Mouse (Mus musculus) forebrain, postnatal 0 days (tissue): ENCODE results near the gene Dhx35. TPM values are rescaled to one million over a fixed set of nuclear protein-coding genes. Genes with fewer than 3 reads are reported as not detected.
A peak's percentile ranks its signal among the peaks of the same experiment; 100 is the strongest.

ENCODE experiments used
- ATAC-seq: fragments of 200-750 bp; cut with Nextera tagmentation; 2 replicates; pipeline ENCODE4 v1.8.0; 2017; ENCODE audit warnings: mild to moderate bottlenecking, moderate library complexity
- DNase-seq: peaks from one replicate; pipeline ENCODE4 v3.0.0-alpha.2; 2015
- H3K27ac ChIP-seq: fragments of 300-500 bp; sonication (generic); 2 replicates; pipeline ENCODE4 v1.5.1; 2014; ENCODE audit warnings: low read depth, mild to moderate bottlenecking, antibody characterized with exemption, low read length, moderate library complexity, mixed read lengths
- H3K27me3 ChIP-seq: fragments of 300-500 bp; sonication (generic); 2 replicates; pipeline ENCODE4 v1.6.1; 2014; ENCODE audit warnings: mild to moderate bottlenecking, low read length, mixed read lengths; ENCODE audit not compliant: insufficient read depth
- H3K36me3 ChIP-seq: fragments of 300-500 bp; sonication (generic); 2 replicates; pipeline ENCODE4 v1.6.1; 2014; ENCODE audit warnings: mild to moderate bottlenecking, moderate library complexity; ENCODE audit not compliant: insufficient read depth
- H3K4me1 ChIP-seq: fragments of 300-500 bp; sonication (generic); 2 replicates; pipeline ENCODE4 v1.6.1; 2014; ENCODE audit warnings: antibody characterized with exemption; ENCODE audit not compliant: insufficient read depth
- H3K4me2 ChIP-seq: fragments of 300-500 bp; sonication (generic); 2 replicates; pipeline ENCODE4 v1.6.1; 2014; ENCODE audit warnings: low read depth, mild to moderate bottlenecking, moderate library complexity
- H3K4me3 ChIP-seq: fragments of 300-500 bp; sonication (generic); 2 replicates; pipeline ENCODE4 v1.5.1; 2014; ENCODE audit warnings: low read depth, low read length, mixed read lengths
- H3K9ac ChIP-seq: fragments of 300-500 bp; sonication (generic); 2 replicates; pipeline ENCODE4 v1.6.1; 2014; ENCODE audit warnings: mild to moderate bottlenecking
- H3K9me3 ChIP-seq: fragments of 300-500 bp; sonication (generic); 2 replicates; pipeline ENCODE4 v1.6.1; 2016; ENCODE audit warnings: low read length
- CTCF ChIP-seq: sonication (generic); IDR thresholded peaks from 2 replicates; pipeline ENCODE4 v1.5.1; 2016; ENCODE audit warnings: antibody characterized with exemption, control low read depth, low read depth
- WGBS: fragments of 180-500 bp; shearing (Covaris S2); extraction: QIAGEN DNeasy Blood & Tissue Kit; methylation state at CpG from one replicate; pipeline ENCODE4 v1.1.7; 2014; 5-methylcytosine and 5-hydroxymethylcytosine counted together
- polyA plus RNA-seq: library from polyadenylated mRNA; unstranded; fragments of >200 nt; fragmentation: Nextera tagmentation; extraction: Ambion mirVana; gene quantifications from 2 replicates; pipeline ENCODE4 v1.2.1, GENCODE M21; 2015
- total RNA-seq: library from RNA; depleted of rRNA; stranded (reverse); fragments of >200 nt; gene quantifications from 2 replicates; pipeline ENCODE4 v1.2.3, GENCODE M21; 2014

The Dhx35 gene
- total and polyA plus RNA-seq, 2 experiments from 2014 or later = 11.8 to 29.2 TPM

- no peak overlapping the region for H3K4me2 ChIP-seq
- no peaks in the 10 kb centered on the region for H3K27me3 ChIP-seq
- H3K4me1 ChIP-seq = no peaks in the 10 kb centered on the region
- H3K27ac ChIP-seq = no peak overlapping the region
- no peak for DNase-seq
- no peak for ATAC-seq
- no peak overlapping the region for H3K4me3 ChIP-seq
- H3K9ac ChIP-seq = no peak overlapping the region
- no peaks in the 10 kb centered on the region for H3K9me3 ChIP-seq
- no peak for TF ChIP-seq CTCF
- 67% methylated on average over 6 of the region's 6 CpGs for WGBS
- H3K36me3 ChIP-seq = no peaks in the 10 kb centered on the region
Observed at GRCm38 (mm10) chr2:158777490-158777889, 17.1 kb upstream of the Dhx35 start.

- H3K27ac ChIP-seq = no peak overlapping the region
- WGBS = 73% methylated on average over 7 of the region's 7 CpGs
- no peaks in the 10 kb centered on the region for H3K9me3 ChIP-seq
- H3K36me3 ChIP-seq = no peaks in the 10 kb centered on the region
- no peaks in the 10 kb centered on the region for H3K4me1 ChIP-seq
- H3K4me2 ChIP-seq = no peak overlapping the region
- no peak for DNase-seq
- no peak overlapping the region for H3K4me3 ChIP-seq
- TF ChIP-seq CTCF = no peak
- H3K27me3 ChIP-seq = no peaks in the 10 kb centered on the region
- H3K9ac ChIP-seq = no peak overlapping the region
- ATAC-seq = no peak
Observed at GRCm38 (mm10) chr2:158778349-158778748, 16.3 kb upstream of the Dhx35 start.

GRCm38 (mm10) chr2:158781126-158781525, 13.5 kb upstream of the Dhx35 start:
- WGBS = 87% methylated on average over 7 of the region's 7 CpGs
- no peaks in the 10 kb centered on the region for H3K27me3 ChIP-seq
- H3K27ac ChIP-seq = no peak overlapping the region
- no peak for ATAC-seq
- H3K4me2 ChIP-seq = no peak overlapping the region
- H3K4me3 ChIP-seq = no peak overlapping the region
- no peak for DNase-seq
- H3K4me1 ChIP-seq = no peaks in the 10 kb centered on the region
- H3K9me3 ChIP-seq = no peaks in the 10 kb centered on the region
- no peak overlapping the region for H3K9ac ChIP-seq
- 0 out of 2 replicates have a peak, but pooled peaks cover 6% of the 10 kb centered on the region for H3K36me3 ChIP-seq
- TF ChIP-seq CTCF = no peak

- Histone ChIP-seq H3K4me3 (no peak overlapping the region), H3K4me2 (no peak overlapping the region), H3K36me3 (0 out of 2 replicates have a peak, but pooled peaks cover 6% of the 10 kb centered on the region), H3K9me3 (no peaks in the 10 kb centered on the region), H3K4me1 (no peaks in the 10 kb centered on the region), H3K27me3 (no peaks in the 10 kb centered on the region), H3K9ac (no peak overlapping the region), H3K27ac (no peak overlapping the region)
- no peak for DNase-seq
- TF ChIP-seq CTCF = no peak
- 63% methylated on average over 14 of the region's 14 CpGs for WGBS
- ATAC-seq = no peak
Observed at GRCm38 (mm10) chr2:158786927-158787795, 7.4 kb upstream of the Dhx35 start.

- Histone ChIP-seq H3K36me3 (no peaks in the 10 kb centered on the region; the same call in 1 of the 2 replicates), H3K9me3 (no peaks in the 10 kb centered on the region), H3K4me3 (peak overlapping the region; percentile 76), H3K9ac (peak overlapping the region; percentile 74), H3K4me2 (peak overlapping the region; percentile 83), H3K4me1 (peaks cover 13% of the 10 kb centered on the region; the same call in 1 of the 2 replicates), H3K27ac (peak overlapping the region; percentile 85), H3K27me3 (no peaks in the 10 kb centered on the region)
- no peak for TF ChIP-seq CTCF
- DNase-seq (no peak), ATAC-seq (no peak)
- 14% methylated on average over 15 of the region's 15 CpGs for WGBS
Observed at GRCm38 (mm10) chr2:158795043-158795442, 436 bp downstream of the Dhx35 start.

GRCm38 (mm10) chr2:158795875-158796274, 1.3 kb downstream of the Dhx35 start:
- Histone ChIP-seq H3K4me1 (peaks cover 13% of the 10 kb centered on the region; the same call in 1 of the 2 replicates), H3K27ac (no peak overlapping the region), H3K9ac (no peak overlapping the region), H3K9me3 (no peaks in the 10 kb centered on the region), H3K36me3 (no peaks in the 10 kb centered on the region; the same call in 1 of the 2 replicates), H3K27me3 (no peaks in the 10 kb centered on the region), H3K4me3 (no peak overlapping the region), H3K4me2 (no peak overlapping the region)
- 91% methylated on average over 2 of the region's 2 CpGs for WGBS
- ATAC-seq (no peak), DNase-seq (no peak)
- TF ChIP-seq CTCF = no peak

GRCm38 (mm10) chr2:158799328-158799727, 4.7 kb downstream of the Dhx35 start:
- Histone ChIP-seq H3K27ac (no peak overlapping the region), H3K4me3 (no peak overlapping the region), H3K36me3 (peaks cover 7% of the 10 kb centered on the region), H3K9ac (no peak overlapping the region), H3K4me2 (no peak overlapping the region), H3K4me1 (peaks cover 7% of the 10 kb centered on the region; the same call in 1 of the 2 replicates), H3K9me3 (no peaks in the 10 kb centered on the region), H3K27me3 (no peaks in the 10 kb centered on the region)
- no peak for ATAC-seq
- 24% methylated on average over 4 of the region's 4 CpGs for WGBS
- DNase-seq = no peak
- no peak for TF ChIP-seq CTCF
